Mouse (Mus musculus) gastrocnemius, adult 2 months (tissue): ENCODE measurements around the gene Ankrd33. TPM values are rescaled to one million over a fixed set of nuclear protein-coding genes. Genes with fewer than 3 reads are reported as not detected.

ENCODE experiments used
- DNase-seq: peaks from one replicate; pipeline ENCODE4 v3.0.0; 2022
- H3K27ac ChIP-seq: fragments of 200-600 bp; 2 replicates; pipeline ENCODE4 v1.8.1; 2022; ENCODE audit warnings: mild to moderate bottlenecking
- H3K4me3 ChIP-seq: fragments of 200-600 bp; 2 replicates; pipeline ENCODE4 v1.8.1; 2022; ENCODE audit warnings: mild to moderate bottlenecking, moderate library complexity
- CTCF ChIP-seq: fragments of 200-600 bp; IDR thresholded peaks from 2 replicates; pipeline ENCODE4 v1.8.1; 2022; ENCODE audit warnings: antibody characterized with exemption, mild to moderate bottlenecking, moderate library complexity
- intact Hi-C: fragments of 180-260 bp; cut with DNase I; formaldehyde crosslinking; loops from one replicate; pipeline ENCODE4 v1.15.1; 2025
- total RNA-seq, 2 experiments: library from RNA; stranded (reverse); gene quantifications; 2 replicates each; pipeline ENCODE4 v1.2.3; 2021

Ankrd33 gene
- total RNA-seq, 2 experiments from 2014 or later, result not detected

- no peak overlapping the region for H3K4me3 ChIP-seq
- no peak for TF ChIP-seq CTCF
- intact Hi-C loops, result no loop called here
- no peak overlapping the region for H3K27ac ChIP-seq
- DNase-seq, result no peak
Measured at GRCm38 (mm10) chr15:101164291-101164690, 48.7 kb downstream of the Ankrd33 start.

- intact Hi-C loops, result no loop called here
- Histone ChIP-seq H3K27ac (no peak overlapping the region), H3K4me3 (no peak overlapping the region)
- DNase-seq, result no peak
- no peak for TF ChIP-seq CTCF
Measured at GRCm38 (mm10) chr15:101165658-101166437, 50.3 kb downstream of the Ankrd33 start.

- no peak for DNase-seq
- intact Hi-C loops, result no loop called here
- Histone ChIP-seq H3K4me3 (no peak overlapping the region), H3K27ac (no peak overlapping the region)
- no peak for TF ChIP-seq CTCF
Measured at GRCm38 (mm10) chr15:101167553-101167952, 52.0 kb downstream of the Ankrd33 start.

Other genes with a start within 250 kb of the Ankrd33 start
- gene Scn8a, start 245.9 kb upstream of the Ankrd33 start, total RNA-seq, result under 1 TPM; 0.03 to 0.14 TPM
- not detected for gene Gm47841, start 68.4 kb upstream of the Ankrd33 start, total RNA-seq
- under 1 TPM; 0.67 to 0.77 TPM for gene Fignl2, start 37.2 kb upstream of the Ankrd33 start, total RNA-seq
- 10 to 100 TPM; 10.2 to 14.5 TPM for gene Acvrl1, start 12.8 kb downstream of the Ankrd33 start, total RNA-seq
- gene Acvr1b, start 58.3 kb downstream of the Ankrd33 start, total RNA-seq, result 10 to 100 TPM; 26.9 to 30.8 TPM
- gene Grasp, start 108.4 kb downstream of the Ankrd33 start, total RNA-seq, result 1 to 10 TPM; 5.8 to 5.9 TPM
- 100 to 1,000 TPM; 143 to 146 TPM for gene Nr4a1, start 138.5 kb downstream of the Ankrd33 start, total RNA-seq
- 10 to 100 TPM; 23.7 to 32.4 TPM for gene Atg101, start 168.5 kb downstream of the Ankrd33 start, total RNA-seq
- under 1 TPM; 0.20 to 0.36 TPM for gene 6030408B16Rik, start 177.5 kb downstream of the Ankrd33 start, total RNA-seq